Mouse (Mus musculus): Measurements from ENCODE around the gene Sfi1. TPM values are rescaled to one million over a fixed set of nuclear protein-coding genes. Genes with fewer than 3 reads are reported as not detected.
"Not testable (repeated sequence)": the region's sequence is repeated elsewhere in the genome, so short reads cannot be mapped to it uniquely, and the experiment has no call there.

Gene Sfi1
- polyA plus RNA-seq, 1 experiment from 2014 or later: 14.9 TPM

- H3K36me3 ChIP-seq (ENCODE audit: control insufficient read depth, insufficient read depth, low read length); H3K27me3 ChIP-seq (ENCODE audit: control insufficient read depth, insufficient read depth, low read length); ATAC-seq (replicated peaks; ENCODE audit: low FRiP score); H3K4me2 ChIP-seq (ENCODE audit: low read depth, low read length, severe bottlenecking); DNase-seq (ENCODE audit: low spot score); H3K9ac ChIP-seq (ENCODE audit: low read length); H3K9me3 ChIP-seq (ENCODE audit: control insufficient read depth, low read length); H3K4me1 ChIP-seq (replicated peaks; ENCODE audit: control insufficient read depth, insufficient read depth, low read length); H3K4me3 ChIP-seq (ENCODE audit: low read depth, low read length); H3K27ac ChIP-seq (ENCODE audit: low read depth, low read length): not testable (repeated sequence)
- 73% methylated on average over 4 of the region's 4 CpGs for WGBS
These were observed 25.7 kb downstream of the Sfi1 start for GRCm38 (mm10) chr11:3167571-3168001.

- not testable (repeated sequence) for H3K4me2 ChIP-seq (ENCODE audit: low read depth, low read length, severe bottlenecking); H3K36me3 ChIP-seq (ENCODE audit: control insufficient read depth, insufficient read depth, low read length); H3K9ac ChIP-seq (ENCODE audit: low read length); ATAC-seq (replicated peaks; ENCODE audit: low FRiP score); H3K27ac ChIP-seq (ENCODE audit: low read depth, low read length); H3K27me3 ChIP-seq (ENCODE audit: control insufficient read depth, insufficient read depth, low read length); H3K4me1 ChIP-seq (replicated peaks; ENCODE audit: control insufficient read depth, insufficient read depth, low read length); H3K9me3 ChIP-seq (ENCODE audit: control insufficient read depth, low read length); H3K4me3 ChIP-seq (ENCODE audit: low read depth, low read length); DNase-seq (ENCODE audit: low spot score)
- WGBS: 87% methylated on average over 4 of the region's 4 CpGs
These were observed 26.1 kb downstream of the Sfi1 start for GRCm38 (mm10) chr11:3167129-3167528.

- not testable (repeated sequence) for H3K9me3 ChIP-seq (ENCODE audit: control insufficient read depth, low read length); H3K36me3 ChIP-seq (ENCODE audit: control insufficient read depth, insufficient read depth, low read length); DNase-seq (ENCODE audit: low spot score); H3K4me1 ChIP-seq (replicated peaks; ENCODE audit: control insufficient read depth, insufficient read depth, low read length); H3K4me3 ChIP-seq (ENCODE audit: low read depth, low read length); H3K27me3 ChIP-seq (ENCODE audit: control insufficient read depth, insufficient read depth, low read length); H3K4me2 ChIP-seq (ENCODE audit: low read depth, low read length, severe bottlenecking); H3K9ac ChIP-seq (ENCODE audit: low read length); ATAC-seq (replicated peaks; ENCODE audit: low FRiP score); H3K27ac ChIP-seq (ENCODE audit: low read depth, low read length)
These were observed 26.9 kb downstream of the Sfi1 start for GRCm38 (mm10) chr11:3166321-3166720.

- H3K27ac ChIP-seq (ENCODE audit: low read depth, low read length); H3K27me3 ChIP-seq (ENCODE audit: control insufficient read depth, insufficient read depth, low read length); H3K4me2 ChIP-seq (ENCODE audit: low read depth, low read length, severe bottlenecking); H3K36me3 ChIP-seq (ENCODE audit: control insufficient read depth, insufficient read depth, low read length); DNase-seq (ENCODE audit: low spot score); H3K9me3 ChIP-seq (ENCODE audit: control insufficient read depth, low read length); H3K9ac ChIP-seq (ENCODE audit: low read length); H3K4me1 ChIP-seq (replicated peaks; ENCODE audit: control insufficient read depth, insufficient read depth, low read length); H3K4me3 ChIP-seq (ENCODE audit: low read depth, low read length): not testable (repeated sequence)
- ATAC-seq (replicated peaks; ENCODE audit: low FRiP score): peak; percentile 9
- WGBS: 95% methylated on average over 3 of the region's 5 CpGs
These were observed 28.0 kb downstream of the Sfi1 start for GRCm38 (mm10) chr11:3165210-3165782.

- H3K36me3 ChIP-seq (ENCODE audit: control insufficient read depth, insufficient read depth, low read length); ATAC-seq (replicated peaks; ENCODE audit: low FRiP score); H3K27ac ChIP-seq (ENCODE audit: low read depth, low read length); H3K27me3 ChIP-seq (ENCODE audit: control insufficient read depth, insufficient read depth, low read length); DNase-seq (ENCODE audit: low spot score); H3K4me2 ChIP-seq (ENCODE audit: low read depth, low read length, severe bottlenecking); H3K4me1 ChIP-seq (replicated peaks; ENCODE audit: control insufficient read depth, insufficient read depth, low read length); H3K9me3 ChIP-seq (ENCODE audit: control insufficient read depth, low read length); H3K4me3 ChIP-seq (ENCODE audit: low read depth, low read length); H3K9ac ChIP-seq (ENCODE audit: low read length): not testable (repeated sequence)
- 76% methylated on average over 3 of the region's 3 CpGs for WGBS
These were observed 29.6 kb downstream of the Sfi1 start for GRCm38 (mm10) chr11:3163661-3164060.

- 93% methylated on average over 2 of the region's 2 CpGs for WGBS
- H3K36me3 ChIP-seq (ENCODE audit: control insufficient read depth, insufficient read depth, low read length); H3K9me3 ChIP-seq (ENCODE audit: control insufficient read depth, low read length); H3K4me1 ChIP-seq (replicated peaks; ENCODE audit: control insufficient read depth, insufficient read depth, low read length); H3K9ac ChIP-seq (ENCODE audit: low read length); ATAC-seq (replicated peaks; ENCODE audit: low FRiP score); H3K4me2 ChIP-seq (ENCODE audit: low read depth, low read length, severe bottlenecking); H3K4me3 ChIP-seq (ENCODE audit: low read depth, low read length); DNase-seq (ENCODE audit: low spot score); H3K27me3 ChIP-seq (ENCODE audit: control insufficient read depth, insufficient read depth, low read length); H3K27ac ChIP-seq (ENCODE audit: low read depth, low read length): not testable (repeated sequence)
These were observed 30.1 kb downstream of the Sfi1 start for GRCm38 (mm10) chr11:3163122-3163521.

GRCm38 (mm10) chr11:3162236-3162897 is 30.9 kb downstream of the Sfi1 start:
- H3K9me3 ChIP-seq (ENCODE audit: control insufficient read depth, low read length); DNase-seq (ENCODE audit: low spot score); H3K36me3 ChIP-seq (ENCODE audit: control insufficient read depth, insufficient read depth, low read length); H3K27me3 ChIP-seq (ENCODE audit: control insufficient read depth, insufficient read depth, low read length); H3K9ac ChIP-seq (ENCODE audit: low read length); H3K4me1 ChIP-seq (replicated peaks; ENCODE audit: control insufficient read depth, insufficient read depth, low read length); H3K4me2 ChIP-seq (ENCODE audit: low read depth, low read length, severe bottlenecking); H3K4me3 ChIP-seq (ENCODE audit: low read depth, low read length); H3K27ac ChIP-seq (ENCODE audit: low read depth, low read length): not testable (repeated sequence)
- WGBS: 67% methylated on average over 5 of the region's 5 CpGs
- peak; percentile 22 for ATAC-seq (replicated peaks; ENCODE audit: low FRiP score)

GRCm38 (mm10) chr11:3161370-3161769 is 31.9 kb downstream of the Sfi1 start:
- H3K27ac ChIP-seq (ENCODE audit: low read depth, low read length); H3K36me3 ChIP-seq (ENCODE audit: control insufficient read depth, insufficient read depth, low read length); H3K9ac ChIP-seq (ENCODE audit: low read length); H3K4me1 ChIP-seq (replicated peaks; ENCODE audit: control insufficient read depth, insufficient read depth, low read length); DNase-seq (ENCODE audit: low spot score); H3K9me3 ChIP-seq (ENCODE audit: control insufficient read depth, low read length); H3K27me3 ChIP-seq (ENCODE audit: control insufficient read depth, insufficient read depth, low read length); ATAC-seq (replicated peaks; ENCODE audit: low FRiP score); H3K4me2 ChIP-seq (ENCODE audit: low read depth, low read length, severe bottlenecking); H3K4me3 ChIP-seq (ENCODE audit: low read depth, low read length): not testable (repeated sequence)
- WGBS: 62% methylated on average over 1 of the region's 2 CpGs

GRCm38 (mm10) chr11:3158800-3159199 is 34.5 kb downstream of the Sfi1 start:
- not testable (repeated sequence) for H3K36me3 ChIP-seq (ENCODE audit: control insufficient read depth, insufficient read depth, low read length); H3K4me2 ChIP-seq (ENCODE audit: low read depth, low read length, severe bottlenecking); H3K9ac ChIP-seq (ENCODE audit: low read length); H3K4me1 ChIP-seq (replicated peaks; ENCODE audit: control insufficient read depth, insufficient read depth, low read length); H3K27ac ChIP-seq (ENCODE audit: low read depth, low read length); H3K27me3 ChIP-seq (ENCODE audit: control insufficient read depth, insufficient read depth, low read length); H3K4me3 ChIP-seq (ENCODE audit: low read depth, low read length); DNase-seq (ENCODE audit: low spot score); ATAC-seq (replicated peaks; ENCODE audit: low FRiP score); H3K9me3 ChIP-seq (ENCODE audit: control insufficient read depth, low read length)
- WGBS: 94% methylated on average over 4 of the region's 4 CpGs
